Mouse (Mus musculus) adrenal gland, adult 2 months (tissue): ENCODE results near the gene Helq. TPM values are rescaled to one million over a fixed set of nuclear protein-coding genes. Genes with fewer than 3 reads are reported as not detected.
A peak's percentile ranks its signal among the peaks of the same experiment; 100 is the strongest.

Source experiments
- DNase-seq: peaks from one replicate; pipeline ENCODE4 v3.0.0; 2021
- polyA plus RNA-seq: library from polyadenylated mRNA; depleted of rRNA; stranded (reverse); fragments of >200 nt; gene quantifications from 2 replicates; pipeline ENCODE4 v1.2.3, GENCODE M21; 2012
- total RNA-seq, 2 experiments: library from RNA; stranded (reverse); gene quantifications; 2 replicates each; pipeline ENCODE4 v1.2.3; 2021

Gene Helq
- total and polyA plus RNA-seq, 3 experiments: 2.7 to 10.4 (median 6.7) TPM

- DNase-seq: no peak
These were observed 19.4 kb downstream of the Helq start for GRCm38 (mm10) chr5:100779002-100779401.

GRCm38 (mm10) chr5:100776900-100777299, 21.5 kb downstream of the Helq start:
- peak; percentile 18 for DNase-seq

- DNase-seq: no peak
These were observed 22.5 kb downstream of the Helq start for GRCm38 (mm10) chr5:100775778-100776404.

GRCm38 (mm10) chr5:100771575-100771974, 26.8 kb downstream of the Helq start:
- DNase-seq: no peak

GRCm38 (mm10) chr5:100766026-100766425, 32.4 kb downstream of the Helq start:
- DNase-seq: no peak

GRCm38 (mm10) chr5:100761736-100762135, 36.7 kb downstream of the Helq start:
- DNase-seq: no peak

GRCm38 (mm10) chr5:100760049-100760663, 38.2 kb downstream of the Helq start:
- no peak for DNase-seq

- no peak for DNase-seq
These were observed 40.3 kb downstream of the Helq start for GRCm38 (mm10) chr5:100758121-100758520.

GRCm38 (mm10) chr5:100753407-100753806, 45.0 kb downstream of the Helq start:
- DNase-seq: no peak

- DNase-seq: peak; percentile 33
These were observed 46.7 kb downstream of the Helq start for GRCm38 (mm10) chr5:100751655-100752054.

- peak; percentile 54 for DNase-seq
These were observed 47.7 kb downstream of the Helq start for GRCm38 (mm10) chr5:100750617-100751255.

GRCm38 (mm10) chr5:100738802-100739201, 59.6 kb downstream of the Helq start:
- no peak for DNase-seq

- DNase-seq: no peak
These were observed 61.5 kb downstream of the Helq start for GRCm38 (mm10) chr5:100736919-100737318.

GRCm38 (mm10) chr5:100734535-100734934, 63.9 kb downstream of the Helq start:
- no peak for DNase-seq

GRCm38 (mm10) chr5:100728757-100729156, 69.6 kb downstream of the Helq start:
- DNase-seq: no peak

- DNase-seq: no peak
These were observed 72.4 kb downstream of the Helq start for GRCm38 (mm10) chr5:100726001-100726400.

- peak; percentile 50 for DNase-seq
These were observed 78.9 kb downstream of the Helq start, which contains the start of gene Hpse for GRCm38 (mm10) chr5:100719235-100720088. Hpse (minus strand) TSS chr5:100719716.

GRCm38 (mm10) chr5:100716762-100717161, 81.6 kb downstream of the Helq start:
- no peak for DNase-seq
